Mouse (Mus musculus): ENCODE data around the gene Dock10.

Dock10 gene

DNA sequence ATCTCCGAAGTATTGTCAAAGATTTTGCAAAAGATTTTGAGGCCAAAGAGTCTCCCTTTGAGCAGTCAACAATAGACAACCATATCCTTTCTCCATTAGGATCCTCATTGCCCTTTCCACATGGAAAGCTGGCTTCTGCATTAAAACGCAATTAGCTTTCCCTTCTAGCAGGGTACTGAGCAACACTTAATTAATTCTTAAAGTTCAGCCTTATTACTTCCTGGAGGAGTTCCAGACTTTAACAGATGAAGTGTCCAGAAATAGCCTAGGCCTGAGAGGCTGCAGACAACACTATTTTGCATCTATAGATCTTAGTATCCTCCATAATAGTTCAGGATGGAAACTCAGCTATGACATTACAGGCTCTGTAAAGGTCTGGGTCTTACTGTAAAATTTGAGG, 154.0 kb downstream of the Dock10 start:
- DNase-seq: no peak

- no peak for DNase-seq
Observed at GRCm38 (mm10) chr1:80603081-80603480, 155.2 kb downstream of the Dock10 start.

DNA sequence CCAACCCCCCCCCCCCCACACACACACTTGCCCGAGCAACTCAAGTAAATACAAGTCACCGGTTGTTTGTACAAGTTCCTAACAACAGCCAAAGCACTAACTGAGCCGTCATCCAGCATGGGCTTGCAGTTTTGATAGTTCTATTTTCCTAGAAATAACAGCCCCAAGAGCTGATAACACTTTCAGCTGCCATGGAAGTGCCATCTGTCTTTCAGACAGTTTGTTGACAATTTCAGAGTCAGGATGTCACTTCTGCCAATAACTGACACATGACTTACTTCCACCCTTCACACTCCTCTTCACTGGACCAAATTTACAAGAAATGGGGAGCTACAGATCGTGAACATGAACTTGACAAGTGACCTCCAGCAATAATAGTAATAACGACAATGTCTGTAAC, 175.0 kb downstream of the Dock10 start:
- DNase-seq: no peak

DNA sequence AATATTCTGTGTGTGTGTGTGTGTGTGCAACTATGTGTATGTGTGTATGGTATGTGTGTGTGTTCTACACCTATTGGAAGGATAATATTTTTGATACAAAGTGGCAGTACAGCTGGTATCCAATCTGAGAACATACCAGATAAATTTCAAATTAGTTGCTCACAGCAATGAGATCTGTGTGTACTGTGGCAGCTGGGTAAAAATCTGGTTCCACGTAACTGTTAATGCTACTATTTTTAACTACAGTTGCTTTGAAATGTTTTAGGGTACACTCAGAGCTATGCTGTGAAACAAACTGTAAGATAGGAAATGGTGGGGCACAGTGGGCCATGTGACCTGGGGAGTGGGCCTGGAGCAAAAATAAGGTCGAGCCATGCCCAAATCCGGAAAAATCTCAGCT, 176.1 kb downstream of the Dock10 start:
- DNase-seq: no peak

DNA sequence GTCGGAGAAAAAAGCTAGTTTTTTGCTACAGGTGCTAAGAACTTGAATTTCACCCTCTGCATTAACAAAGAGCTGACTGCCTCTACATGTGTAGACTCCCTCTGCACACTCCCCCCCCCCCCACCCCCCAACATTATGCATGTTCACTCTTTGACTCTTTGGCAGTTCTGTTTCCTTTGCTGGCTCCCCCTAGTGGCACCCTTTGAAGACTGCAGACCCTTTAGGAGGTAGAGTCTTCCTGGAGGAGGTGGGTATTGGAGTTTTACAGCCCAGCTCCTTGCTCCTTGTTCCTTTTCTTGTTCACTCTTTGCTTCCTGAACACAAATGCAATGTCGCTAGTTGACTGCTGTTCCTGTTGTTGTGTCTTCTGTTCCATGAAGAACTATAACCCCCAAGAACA, 181.4 kb downstream of the Dock10 start:
- DNase-seq: no peak

DNA sequence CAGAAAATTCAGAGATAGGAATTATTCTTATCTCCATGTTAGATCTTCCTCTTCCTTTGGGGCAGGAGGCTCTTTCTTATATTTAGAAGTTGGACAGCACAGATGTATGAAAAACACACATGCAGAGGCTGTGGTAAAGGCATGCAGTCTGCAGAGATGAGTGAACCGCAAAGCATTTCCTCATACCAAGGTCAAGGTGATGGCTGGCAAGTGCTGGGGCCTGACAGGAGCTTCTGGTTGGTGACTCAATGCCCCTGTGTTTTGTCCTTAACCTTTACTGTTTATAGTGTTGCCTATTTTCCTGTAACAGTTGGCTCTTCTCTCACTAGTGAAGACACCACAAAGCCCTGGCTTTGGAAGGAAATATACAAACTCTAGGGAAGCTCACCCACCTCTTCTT, 201.9 kb downstream of the Dock10 start:
- no peak for DNase-seq

DNA sequence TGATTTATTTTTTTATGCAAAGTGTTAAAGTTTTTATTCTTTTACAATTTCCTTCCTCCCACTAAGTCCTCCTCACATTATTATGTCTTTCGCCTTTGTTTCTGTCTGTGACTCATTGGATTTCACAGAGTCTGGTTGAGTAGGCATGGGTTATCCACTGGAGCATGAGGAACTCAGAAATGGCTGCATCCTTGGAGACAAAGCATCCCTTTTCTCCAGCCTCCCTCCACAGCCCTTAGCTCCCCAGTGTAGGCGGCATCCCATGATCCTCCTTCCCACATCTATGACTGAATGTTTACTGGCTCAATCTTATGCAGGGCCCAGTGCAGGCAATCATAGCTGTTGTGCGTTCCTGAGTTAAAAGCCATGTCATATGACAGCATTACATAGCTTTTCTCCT, 216.8 kb downstream of the Dock10 start:
- no peak for DNase-seq

- no peak for DNase-seq
Observed at GRCm38 (mm10) chr1:80522197-80522596, 236.1 kb downstream of the Dock10 start.

- no peak for DNase-seq
Observed at GRCm38 (mm10) chr1:80520456-80520855, 237.9 kb downstream of the Dock10 start.

DNA sequence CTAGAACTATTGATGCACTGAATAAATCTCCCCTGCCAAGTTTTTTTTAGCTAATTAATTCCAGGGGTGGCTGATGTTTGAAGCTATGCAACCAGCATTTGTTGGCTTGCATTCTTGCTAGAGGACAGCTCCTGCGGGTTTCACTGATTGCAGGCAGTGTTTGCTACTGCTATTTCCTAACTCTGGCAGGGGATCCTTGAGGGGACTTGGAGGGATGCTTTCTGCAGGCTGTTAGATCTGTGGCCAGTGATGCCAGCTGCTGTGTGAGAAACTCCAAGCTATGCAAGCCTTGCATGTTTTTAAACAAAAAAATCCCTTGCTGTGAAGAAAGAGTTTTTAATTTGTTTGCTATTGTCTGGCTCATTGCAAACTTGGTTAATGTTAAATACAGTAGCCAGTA, 238.4 kb downstream of the Dock10 start:
- no peak for DNase-seq

- DNase-seq: no peak
Observed at GRCm38 (mm10) chr1:80515836-80516235, 242.5 kb downstream of the Dock10 start.

GRCm38 (mm10) chr1:80512210-80512948, 245.9 kb downstream of the Dock10 start:
- no peak for DNase-seq

DNA sequence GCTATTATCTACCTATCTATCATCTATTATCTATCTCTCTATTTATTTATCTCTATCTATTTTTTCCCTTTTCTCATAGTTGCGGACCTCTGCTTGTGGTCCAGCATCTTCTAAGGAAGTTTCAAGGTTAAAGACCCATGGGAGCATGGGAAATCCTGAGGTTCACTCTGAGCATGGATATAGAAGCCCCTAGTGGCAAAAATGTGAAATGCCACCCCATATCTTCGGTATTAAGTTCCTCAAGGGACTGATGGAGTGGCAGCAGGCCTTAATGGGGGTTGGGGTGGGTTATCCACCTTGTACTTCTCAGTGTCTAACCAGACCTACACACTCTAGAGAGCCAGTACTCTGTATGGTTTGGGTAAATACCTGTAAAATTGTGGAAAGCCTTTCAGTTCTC, 253.6 kb downstream of the Dock10 start:
- no peak for DNase-seq

- DNase-seq: no peak
Observed at GRCm38 (mm10) chr1:80504081-80504480, 254.2 kb downstream of the Dock10 start.

- DNase-seq: no peak
Observed at GRCm38 (mm10) chr1:80502456-80503165, 255.7 kb downstream of the Dock10 start.

DNA sequence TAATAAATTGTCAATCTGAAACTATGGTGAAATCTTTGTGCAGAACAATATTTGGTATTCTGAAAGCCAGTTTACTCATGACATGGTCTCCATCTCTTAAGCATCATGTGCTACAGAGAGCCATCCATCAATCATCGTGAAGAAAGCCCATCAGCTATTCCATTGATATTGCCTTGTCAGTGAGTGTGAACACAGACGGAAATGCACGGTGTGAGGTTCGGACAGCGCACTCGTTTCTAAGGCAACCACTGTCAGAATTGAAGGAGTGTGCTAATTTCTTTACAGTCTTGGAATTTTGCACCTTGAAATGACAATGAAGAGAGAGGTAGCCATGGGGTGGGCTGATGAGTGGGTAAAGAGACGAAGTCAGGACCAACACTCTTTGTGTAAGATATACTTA, 259.1 kb downstream of the Dock10 start:
- no peak for DNase-seq

DNA sequence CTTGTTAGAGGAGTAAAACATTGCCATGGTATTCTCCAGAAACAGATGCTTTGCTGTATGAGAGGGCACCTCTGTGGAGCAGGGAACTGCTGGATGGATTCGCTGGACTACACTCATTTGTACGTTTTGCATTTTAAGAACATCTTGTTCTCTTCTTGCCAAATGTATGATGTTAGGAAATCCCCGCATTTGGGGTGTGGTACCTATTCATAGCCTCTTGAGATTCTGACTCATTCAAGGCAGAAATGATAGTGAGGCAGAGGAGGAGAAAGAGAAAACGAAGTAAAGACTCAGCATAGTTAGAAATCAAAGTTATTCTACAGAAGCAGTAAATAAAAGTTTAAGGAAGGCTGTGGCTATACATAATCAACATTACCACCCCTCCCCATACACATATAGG, 262.0 kb downstream of the Dock10 start:
- DNase-seq: no peak

- DNase-seq: no peak
Observed at GRCm38 (mm10) chr1:80483419-80483818, 274.9 kb downstream of the Dock10 start.

- no peak for DNase-seq
Observed at GRCm38 (mm10) chr1:80474942-80475341, 283.4 kb downstream of the Dock10 start.

DNA sequence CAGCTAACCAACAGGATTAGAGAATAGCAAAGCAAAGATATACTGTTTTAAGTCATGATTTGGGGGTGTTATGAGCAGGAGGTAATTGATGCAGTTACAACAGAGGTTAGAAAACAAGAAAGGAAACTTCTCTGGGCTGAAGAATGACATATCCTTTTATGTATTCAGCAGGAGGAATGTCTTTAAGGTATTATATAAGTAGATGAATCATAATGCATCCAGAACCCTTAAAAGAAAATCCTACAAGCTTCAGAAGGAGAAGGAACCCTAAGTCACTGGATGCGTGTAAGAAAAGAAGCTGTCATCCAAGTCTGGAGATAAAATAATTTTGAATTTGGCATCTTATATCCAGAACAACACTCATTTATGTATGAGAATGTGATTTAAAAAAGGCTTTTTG, 285.9 kb downstream of the Dock10 start:
- DNase-seq: no peak

GRCm38 (mm10) chr1:80461348-80461747, 297.0 kb downstream of the Dock10 start, which contains the start of gene Gm45261:
Gene Gm45261, minus strand, starts transcription at chr1:80461448.
- DNase-seq: no peak

- no peak for DNase-seq
Observed at GRCm38 (mm10) chr1:80459923-80460322, 298.4 kb downstream of the Dock10 start.

DNA sequence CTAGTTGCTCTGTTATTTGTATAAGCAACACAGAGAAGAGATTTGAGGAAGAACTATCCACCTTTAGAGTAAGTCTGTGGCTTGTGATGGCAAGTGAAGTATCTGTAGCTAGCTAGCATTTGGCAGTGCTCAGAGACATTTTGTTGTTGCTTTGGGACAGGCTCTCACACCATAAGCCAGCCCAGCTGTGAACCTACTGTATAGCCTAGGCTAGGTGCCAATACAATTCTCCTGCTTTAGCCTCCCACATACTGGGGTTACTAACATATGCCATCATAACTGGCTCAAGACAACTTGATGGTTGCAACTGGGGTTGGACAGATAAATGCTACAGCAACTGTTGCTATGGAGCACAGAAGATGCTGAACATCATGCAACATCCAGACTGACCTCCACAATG, 298.9 kb downstream of the Dock10 start:
- no peak for DNase-seq

- DNase-seq: no peak
Observed at GRCm38 (mm10) chr1:80453971-80454370, 304.4 kb downstream of the Dock10 start.

All from right cerebral cortex, postnatal 14 days (tissue).